Mouse (Mus musculus): Measurements from ENCODE around the gene Slc1a3.

- TF ChIP-seq POLR2A (IDR thresholded peaks at IDR 0.05; ENCODE audit: borderline replicate concordance, extremely low read depth, insufficient read depth, insufficient read length, poor library complexity, severe bottlenecking) = no peak
- no peak for TF ChIP-seq CTCF (IDR thresholded peaks at IDR 0.05; ENCODE audit: borderline replicate concordance, extremely low read depth, insufficient read depth, insufficient read length)
Observed at GRCm38 (mm10) chr15:8605538-8606188, 104.9 kb downstream of the Slc1a3 start.

All from brain, embryonic 14.5 days (tissue).